Mouse (Mus musculus): ENCODE measurements around the gene Hist1h2bh.
"Not testable (repeated sequence)": the region's sequence is repeated elsewhere in the genome, so short reads cannot be mapped to it uniquely, and the experiment has no call there.

Hist1h2bh gene

DNA sequence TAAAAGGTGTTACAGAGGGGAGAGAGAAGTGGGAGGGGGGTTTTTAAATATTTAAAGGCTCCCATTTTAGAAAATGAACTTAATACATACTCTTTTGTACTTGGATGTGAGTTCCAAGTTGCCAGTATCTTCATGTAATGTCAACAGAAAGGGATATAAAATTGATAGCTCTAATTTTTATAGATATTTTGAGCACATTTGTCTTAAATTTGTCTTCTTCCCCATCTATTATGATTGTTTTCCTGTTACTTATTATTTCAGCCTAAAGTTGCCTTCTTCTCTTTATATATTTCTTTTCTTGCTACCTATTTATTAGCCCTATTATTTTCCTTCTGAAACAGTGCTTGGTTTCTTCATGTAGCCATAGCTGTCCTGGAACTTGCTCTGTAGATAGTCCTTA is 9.8 kb upstream of the Hist1h2bh start, which contains the start of gene Hist1h1d:
Gene Hist1h1d (plus strand): TSS at position 301 of the 400 bp plus-strand sequence.
- in situ Hi-C loops (cut with MboI) = loop anchor here (10.0 kb wide), 2 partner anchors 192 to 1728 kb away; partner anchors contain the start of genes Hist1h2bb and Hist1h3c

DNA sequence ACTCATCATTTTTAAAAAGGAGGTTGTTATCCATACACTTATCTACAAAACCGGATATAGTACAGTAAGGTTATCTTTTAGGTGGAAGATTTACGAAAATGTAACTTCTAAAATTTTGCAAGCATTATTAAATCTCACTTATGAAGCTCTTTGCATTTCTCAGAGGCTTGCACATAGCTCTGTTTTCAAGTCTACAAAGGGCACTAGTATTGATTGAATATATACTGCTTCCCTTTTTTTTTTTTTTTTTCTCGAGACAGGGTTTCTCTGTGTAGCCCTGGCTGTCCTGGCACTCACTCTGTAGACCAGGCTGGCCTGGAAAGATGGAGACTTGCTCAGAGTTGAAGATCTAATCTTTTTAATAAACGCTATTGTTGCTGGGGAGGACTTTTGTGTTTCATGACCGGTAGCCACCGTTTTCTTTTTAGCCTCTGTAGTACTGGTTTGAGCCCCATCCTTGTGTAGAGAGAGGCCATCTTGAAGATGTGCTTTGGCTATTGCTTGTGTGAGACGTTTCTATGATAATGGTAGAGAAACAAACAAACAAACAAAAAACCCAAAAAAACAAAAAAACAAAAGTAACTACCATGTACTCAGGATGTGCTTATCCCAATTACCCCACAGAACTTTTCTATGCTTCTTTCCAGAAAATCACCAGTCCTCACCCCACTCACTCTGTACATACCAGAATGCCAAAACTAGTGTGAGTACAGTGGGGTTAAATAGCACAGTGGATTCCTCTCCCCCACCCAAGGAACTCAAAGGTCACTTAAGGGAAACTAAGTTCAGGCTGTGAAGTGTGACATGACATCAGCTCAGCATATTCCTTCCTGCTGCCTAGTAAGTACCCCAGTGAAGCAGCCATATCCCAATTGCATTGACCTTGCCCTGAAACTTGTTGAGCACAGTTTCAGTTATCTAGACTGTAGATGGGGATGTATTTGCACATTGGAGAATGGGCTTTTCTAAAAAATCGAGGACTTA is 9.0 kb upstream of the Hist1h2bh start:
- in situ Hi-C loops (cut with MboI) = loop anchor here (10.0 kb wide), 2 partner anchors 193 to 1727 kb away; partner anchors contain the start of genes Hist1h2bb and Hist1h3c

- in situ Hi-C loops (cut with MboI) = loop anchor here (10.0 kb wide), 2 partner anchors 194 to 1726 kb away; partner anchors contain the start of genes Hist1h2bb and Hist1h3c
Measured at GRCm38 (mm10) chr13:23551146-23551834, 8.1 kb upstream of the Hist1h2bh start, which contains the start of gene Hist1h4f. Gene Hist1h4f, minus strand, starts transcription at chr13:23551648.

DNA sequence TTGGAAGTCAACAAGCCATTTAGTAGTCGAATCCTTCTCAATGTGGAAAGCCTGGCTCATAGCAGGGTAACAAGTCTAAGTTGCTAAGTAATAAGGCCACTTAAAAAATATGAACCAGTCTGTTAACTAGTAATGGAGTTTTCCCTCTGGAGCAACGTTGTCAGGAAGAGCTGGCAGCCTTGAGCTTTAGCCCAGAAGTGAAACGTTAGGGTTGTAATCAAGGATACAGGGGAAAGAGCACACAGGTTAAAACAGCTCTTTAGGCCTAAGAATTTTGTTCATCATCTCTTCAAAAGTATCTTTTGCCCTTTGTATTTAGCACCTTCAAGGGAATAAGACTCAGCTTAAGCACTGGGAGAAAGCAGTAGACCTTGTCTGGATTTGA is 7.6 kb upstream of the Hist1h2bh start:
- in situ Hi-C loops (cut with MboI) = loop anchor here (10.0 kb wide), 2 partner anchors 194 to 1726 kb away; partner anchors contain the start of genes Hist1h2bb and Hist1h3c

- in situ Hi-C loops (cut with MboI) = no loop called here
Measured at GRCm38 (mm10) chr13:23546694-23547093, 3.5 kb upstream of the Hist1h2bh start.

GRCm38 (mm10) chr13:23544787-23545120 is 1.6 kb upstream of the Hist1h2bh start:
- in situ Hi-C loops (cut with MboI) = not testable (repeated sequence)

DNA sequence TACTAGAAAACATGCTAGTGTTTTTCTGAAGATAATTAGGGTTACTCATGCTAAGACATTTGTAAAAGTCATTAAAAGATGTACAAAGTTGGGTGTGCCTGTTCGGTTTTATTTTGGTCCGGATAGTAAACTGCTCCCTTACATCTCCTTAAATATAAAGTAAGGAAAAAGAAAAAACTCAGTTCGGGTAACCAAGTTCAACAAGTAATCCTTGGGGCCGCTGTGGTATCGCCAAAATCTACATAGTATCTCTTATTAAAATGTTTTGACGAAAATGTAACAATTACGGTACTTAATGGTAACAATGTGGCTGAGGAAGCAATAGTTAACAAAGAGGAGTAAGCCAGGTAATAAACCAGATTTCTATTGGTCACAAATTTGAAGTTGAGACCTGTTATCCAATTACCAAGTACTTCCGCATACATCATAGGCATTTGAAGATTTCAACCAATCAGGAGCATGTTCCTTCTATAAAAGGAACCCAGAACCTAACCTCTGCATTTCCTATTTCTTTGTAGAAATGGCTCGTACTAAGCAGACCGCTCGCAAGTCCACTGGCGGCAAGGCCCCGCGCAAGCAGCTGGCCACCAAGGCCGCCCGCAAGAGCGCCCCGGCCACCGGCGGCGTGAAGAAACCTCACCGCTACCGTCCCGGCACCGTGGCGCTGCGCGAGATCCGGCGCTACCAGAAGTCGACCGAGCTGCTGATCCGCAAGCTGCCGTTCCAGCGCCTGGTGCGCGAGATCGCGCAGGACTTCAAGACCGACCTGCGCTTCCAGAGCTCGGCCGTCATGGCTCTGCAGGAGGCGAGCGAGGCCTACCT is 984 bp upstream of the Hist1h2bh start, which contains the start of gene Hist1h3f:
Gene Hist1h3f (plus strand): TSS at position 88 of the 822 bp plus-strand sequence.
- in situ Hi-C loops (cut with MboI) = no loop called here

DNA sequence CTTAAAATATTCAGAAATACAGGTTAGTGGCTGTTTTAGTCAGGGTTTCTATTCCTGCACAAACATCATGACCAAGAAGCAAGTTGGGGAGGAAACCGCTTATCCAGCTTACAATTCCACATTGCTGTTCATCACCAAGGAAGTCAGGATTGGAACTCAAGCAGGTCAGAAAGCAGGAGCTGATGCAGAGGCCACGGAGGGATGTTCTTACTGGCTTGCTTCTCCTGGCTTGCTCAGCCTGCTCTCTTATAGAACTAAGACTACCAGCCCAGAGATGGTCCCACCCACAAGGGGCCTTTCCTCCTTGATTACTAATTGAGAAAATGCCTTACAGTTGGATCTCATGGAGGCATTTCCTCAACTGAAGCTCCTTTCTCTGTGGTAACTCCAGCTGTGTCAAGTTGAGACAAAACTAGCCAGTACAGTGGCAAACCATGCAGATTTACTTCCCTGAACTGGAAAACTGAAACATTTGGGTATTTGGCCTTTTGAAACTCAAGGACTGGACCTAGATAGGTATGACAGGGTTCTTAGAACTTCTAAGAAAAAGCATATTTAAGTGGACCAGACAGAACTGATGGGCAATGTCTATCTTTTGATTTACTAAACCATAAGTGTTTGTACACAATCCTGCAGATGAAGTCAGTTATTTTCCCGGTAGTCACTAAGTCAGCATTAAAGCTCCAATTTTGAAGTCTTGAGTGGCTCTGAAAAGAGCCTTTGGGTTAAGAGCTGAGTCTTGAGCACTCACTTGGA is 789 bp downstream of the Hist1h2bh start:
- in situ Hi-C loops (cut with MboI) = not testable (repeated sequence)

DNA sequence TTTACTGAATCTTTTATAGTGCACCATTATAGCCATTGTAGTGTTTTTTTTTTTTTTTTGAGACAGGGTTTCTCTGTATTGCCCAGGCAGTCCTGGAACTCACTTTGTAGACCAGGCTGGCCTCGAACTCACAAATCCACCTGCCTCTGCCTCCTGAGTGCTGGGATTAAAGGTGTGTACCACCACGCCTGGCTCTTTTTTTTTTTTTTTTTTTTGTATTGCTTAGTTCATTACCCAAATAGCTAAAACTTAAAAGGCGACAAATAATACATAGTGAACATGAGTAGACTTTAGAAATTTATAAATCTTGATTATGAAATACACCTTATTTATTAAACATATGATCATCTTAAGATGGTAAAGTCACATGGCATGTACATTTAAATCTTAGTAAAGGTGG is 1.7 kb downstream of the Hist1h2bh start:
- in situ Hi-C loops (cut with MboI) = no loop called here

- in situ Hi-C loops (cut with MboI) = not testable (repeated sequence)
Measured at GRCm38 (mm10) chr13:23539821-23540220, 3.4 kb downstream of the Hist1h2bh start.

DNA sequence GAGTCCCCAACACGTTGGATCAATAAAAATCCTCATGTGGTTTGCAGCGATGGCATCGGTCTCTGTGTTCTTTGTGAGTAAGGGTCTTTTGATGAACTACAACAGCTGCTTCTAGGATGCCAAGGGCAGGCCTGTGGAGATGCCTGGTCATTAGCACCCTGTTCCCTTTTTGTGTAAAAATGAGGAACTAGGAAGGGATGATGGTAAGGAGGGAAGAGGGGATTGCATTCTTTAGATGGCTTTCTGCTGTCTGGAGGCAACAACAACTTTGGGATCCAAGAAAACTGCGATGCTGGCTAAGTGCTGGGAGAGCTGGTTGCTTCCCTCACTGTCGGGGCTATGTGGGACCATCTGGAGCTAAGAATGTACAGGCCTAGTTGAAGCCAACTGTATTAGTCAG is 4.9 kb downstream of the Hist1h2bh start:
- in situ Hi-C loops (cut with MboI) = no loop called here

DNA sequence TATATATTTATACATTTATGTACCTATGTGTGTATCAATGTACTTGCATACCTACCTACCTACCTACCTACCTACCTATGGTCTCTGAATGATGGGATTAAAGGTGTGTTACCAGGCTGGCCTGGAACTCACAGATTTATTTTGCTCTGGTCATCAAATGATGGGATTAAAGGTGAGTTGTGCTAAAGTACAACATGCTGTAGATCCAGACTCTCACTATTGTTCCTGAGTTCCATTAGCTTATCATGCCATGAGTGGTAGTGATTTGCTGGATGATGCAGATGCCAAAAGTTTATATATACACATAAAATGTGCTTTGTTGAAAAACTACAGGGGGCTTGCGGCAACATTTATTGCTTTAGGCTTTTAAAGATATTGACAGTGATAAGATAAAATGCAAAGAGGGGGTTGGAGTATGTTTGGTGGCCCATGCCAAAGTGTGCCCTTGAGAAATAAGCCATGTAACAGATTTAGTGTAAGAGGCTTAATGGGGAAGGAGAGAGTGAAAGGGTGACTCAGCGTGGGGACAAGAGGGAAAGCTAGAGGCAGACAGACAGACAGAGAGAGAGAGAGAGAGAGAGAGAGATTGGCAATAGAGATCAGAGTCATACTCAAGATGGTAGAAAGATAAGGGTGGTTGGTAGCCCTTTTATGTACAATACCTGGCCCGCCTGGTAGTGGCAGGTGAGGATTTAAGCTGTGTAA is 6.0 kb downstream of the Hist1h2bh start:
- in situ Hi-C loops (cut with MboI) = no loop called here

- in situ Hi-C loops (cut with MboI) = no loop called here
Measured at GRCm38 (mm10) chr13:23536076-23536822, 6.9 kb downstream of the Hist1h2bh start.

- in situ Hi-C loops (cut with MboI) = not testable (repeated sequence)
Measured at GRCm38 (mm10) chr13:23535137-23536075, 7.8 kb downstream of the Hist1h2bh start, which contains the start of gene Hist1h3g. Gene Hist1h3g, plus strand, starts transcription at chr13:23535422.

GRCm38 (mm10) chr13:23534368-23535131 is 8.6 kb downstream of the Hist1h2bh start:
- in situ Hi-C loops (cut with MboI) = loop anchor here (5.0 kb wide), 1 partner anchor 33 kb away; no protein-coding TSS in a partner anchor

DNA sequence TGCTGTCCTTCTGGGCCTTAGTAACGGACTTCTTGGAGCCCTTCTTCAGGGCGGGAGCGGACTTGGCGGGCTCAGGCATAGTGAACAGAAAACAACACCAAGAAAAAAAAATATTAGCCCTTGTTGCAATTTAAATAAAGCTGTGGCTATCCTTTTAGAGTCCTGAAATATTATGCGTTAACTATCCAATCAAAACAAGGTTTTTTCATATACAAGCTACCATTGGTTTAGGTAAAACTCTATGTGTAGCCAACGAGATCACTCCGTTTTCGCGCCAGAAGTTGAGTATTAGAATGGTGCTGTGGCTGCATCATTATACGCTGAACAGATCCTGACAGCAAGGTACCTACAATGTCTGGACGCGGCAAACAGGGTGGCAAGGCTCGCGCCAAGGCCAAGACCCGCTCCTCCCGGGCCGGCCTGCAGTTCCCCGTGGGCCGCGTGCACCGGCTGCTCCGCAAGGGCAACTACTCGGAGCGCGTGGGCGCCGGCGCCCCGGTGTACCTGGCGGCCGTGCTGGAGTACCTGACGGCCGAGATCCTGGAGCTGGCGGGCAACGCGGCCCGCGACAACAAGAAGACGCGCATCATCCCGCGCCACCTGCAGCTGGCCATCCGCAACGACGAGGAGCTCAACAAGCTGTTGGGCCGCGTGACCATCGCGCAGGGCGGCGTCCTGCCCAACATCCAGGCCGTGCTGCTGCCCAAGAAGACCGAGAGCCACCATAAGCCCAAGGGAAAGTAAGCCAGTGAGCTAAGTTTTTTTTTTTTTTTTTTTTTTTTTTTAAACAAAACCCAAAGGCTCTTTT is 9.4 kb downstream of the Hist1h2bh start, which contains the start of gene Hist1h2af:
Gene Hist1h2af (plus strand): TSS at position 347 of the 808 bp plus-strand sequence.
- in situ Hi-C loops (cut with MboI) = loop anchor here (5.0 kb wide), 1 partner anchor 34 kb away; no protein-coding TSS in a partner anchor

Measured in mature B cell (primary cell).